Mouse (Mus musculus): Measurements from ENCODE around the gene Ryk. TPM values are rescaled to one million over a fixed set of nuclear protein-coding genes. Genes with fewer than 3 reads are reported as not detected.
A peak's percentile ranks its signal among the peaks of the same experiment; 100 is the strongest.

Gene Ryk
- polyA plus RNA-seq, 1 experiment from 2014 or later = 12.9 TPM

GRCm38 (mm10) chr9:102916076-102916475 lies 81.4 kb downstream of the Ryk start:
- no peaks in the 10 kb centered on the region for H3K27me3 ChIP-seq (ENCODE audit: low read depth, poor library complexity, severe bottlenecking)
- no peaks in the 10 kb centered on the region for H3K9me3 ChIP-seq (replicated peaks)
- no peak overlapping the region for H3K27ac ChIP-seq (replicated peaks)
- 91% methylated on average over 7 of the region's 7 CpGs for WGBS
- no peak overlapping the region for H3K4me3 ChIP-seq
- peaks cover 19% of the 10 kb centered on the region for H3K36me3 ChIP-seq
- no peak for DNase-seq (ENCODE audit: low spot score)
- H3K4me1 ChIP-seq = no peaks in the 10 kb centered on the region

DNA sequence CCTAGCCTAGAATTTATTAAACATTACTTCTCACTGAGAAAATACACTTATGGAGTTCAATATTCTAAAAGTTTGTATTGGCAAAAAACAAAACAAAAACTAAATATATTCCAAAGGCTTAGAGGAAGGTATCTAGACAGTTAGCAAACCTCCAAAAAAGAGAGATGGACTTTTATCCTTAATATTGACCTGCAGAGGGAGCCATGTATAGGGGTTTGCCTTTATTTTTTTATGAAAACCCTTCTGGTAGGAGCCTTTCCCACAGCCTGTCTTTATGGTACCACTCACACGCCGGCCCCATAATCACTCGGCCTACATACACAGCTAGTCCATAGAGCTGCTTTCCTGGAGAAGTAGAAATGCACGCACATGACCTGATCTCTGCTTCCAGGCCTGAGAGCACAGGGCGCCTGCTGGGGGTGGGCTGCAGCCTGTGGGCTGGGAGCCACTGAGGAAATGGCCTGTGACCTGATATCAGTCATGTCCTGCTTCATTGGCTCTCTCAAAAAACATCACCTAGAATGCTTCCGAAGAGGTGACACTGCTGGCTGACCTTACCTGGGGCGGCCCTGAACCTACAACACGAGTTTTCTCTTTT lies 82.9 kb downstream of the Ryk start:
- H3K36me3 ChIP-seq = peaks cover 13% of the 10 kb centered on the region
- H3K27ac ChIP-seq (replicated peaks) = no peak overlapping the region
- no peaks in the 10 kb centered on the region for H3K27me3 ChIP-seq (ENCODE audit: low read depth, poor library complexity, severe bottlenecking)
- H3K4me1 ChIP-seq = no peaks in the 10 kb centered on the region
- DNase-seq (ENCODE audit: low spot score) = no peak
- 84% methylated on average over 8 of the region's 8 CpGs for WGBS
- H3K9me3 ChIP-seq (replicated peaks) = no peaks in the 10 kb centered on the region
- H3K4me3 ChIP-seq = no peak overlapping the region

GRCm38 (mm10) chr9:102919486-102919885 lies 84.8 kb downstream of the Ryk start:
- no peak overlapping the region for H3K27ac ChIP-seq (replicated peaks)
- peaks cover 13% of the 10 kb centered on the region for H3K36me3 ChIP-seq
- H3K9me3 ChIP-seq (replicated peaks) = no peaks in the 10 kb centered on the region
- no peaks in the 10 kb centered on the region for H3K4me1 ChIP-seq
- no peak overlapping the region for H3K4me3 ChIP-seq
- H3K27me3 ChIP-seq (ENCODE audit: low read depth, poor library complexity, severe bottlenecking) = no peaks in the 10 kb centered on the region
- DNase-seq (ENCODE audit: low spot score) = no peak
- WGBS = 81% methylated on average over 5 of the region's 5 CpGs

DNA sequence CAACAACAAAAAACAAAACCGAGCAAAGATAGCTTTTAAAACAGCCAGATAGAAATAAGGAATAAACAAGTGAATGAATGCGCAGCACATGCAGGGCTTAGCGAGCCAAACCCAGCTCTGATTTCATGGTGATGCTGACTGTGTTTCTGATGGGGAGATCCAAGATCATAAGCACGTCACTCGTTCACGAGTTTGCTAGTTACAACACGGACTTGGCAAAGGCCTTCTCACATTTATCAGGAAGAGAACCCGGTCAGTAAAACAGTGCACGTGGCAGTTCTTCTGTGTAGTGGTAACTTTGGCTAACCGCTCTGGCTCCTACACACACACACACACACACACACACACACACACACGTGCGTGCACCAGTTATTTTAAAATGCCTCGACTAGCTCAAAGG lies 87.1 kb downstream of the Ryk start:
- Histone ChIP-seq H3K27ac (replicated peaks) (no peak overlapping the region), H3K4me3 (no peak overlapping the region), H3K36me3 (peaks cover 1% of the 10 kb centered on the region; the same call in 1 of the 2 replicates), H3K9me3 (replicated peaks) (no peaks in the 10 kb centered on the region), H3K27me3 (ENCODE audit: low read depth, poor library complexity, severe bottlenecking) (no peaks in the 10 kb centered on the region), H3K4me1 (0 out of 2 replicates have a peak, but pooled peaks cover 4% of the 10 kb centered on the region)
- DNase-seq (ENCODE audit: low spot score) = no peak
- WGBS = 88% methylated on average over 13 of the region's 13 CpGs

DNA sequence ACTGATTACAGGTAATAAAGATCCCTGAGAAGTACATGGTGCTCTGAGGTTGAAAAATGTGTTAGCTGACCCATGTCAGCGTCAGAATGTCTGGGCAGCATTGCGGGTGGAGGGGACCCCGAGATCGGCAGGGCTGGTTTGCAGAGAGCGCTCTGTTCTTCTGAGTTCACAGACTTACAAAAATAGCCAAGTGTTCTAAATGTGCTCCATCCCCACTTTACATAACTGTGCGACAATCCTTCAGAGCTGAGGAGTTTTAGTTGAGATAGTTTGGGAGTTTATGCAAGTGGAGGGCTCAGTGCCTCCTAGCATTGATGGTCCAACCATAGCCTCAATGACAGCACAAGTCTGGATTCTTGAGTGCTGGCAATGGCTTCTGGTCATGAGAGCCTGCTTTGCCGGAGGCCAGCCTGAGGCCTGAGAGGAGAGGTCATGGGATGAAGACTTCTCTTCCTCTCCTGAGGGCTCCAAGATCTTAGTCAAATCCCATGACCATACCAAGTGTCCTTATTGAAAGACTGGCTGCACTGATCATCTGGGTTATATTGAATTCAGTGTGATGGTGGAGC lies 88.2 kb downstream of the Ryk start:
- no peak for DNase-seq (ENCODE audit: low spot score)
- H3K4me1 ChIP-seq = 0 out of 2 replicates have a peak, but pooled peaks cover 4% of the 10 kb centered on the region
- H3K9me3 ChIP-seq (replicated peaks) = no peaks in the 10 kb centered on the region
- no peak overlapping the region for H3K4me3 ChIP-seq
- 95% methylated on average over 7 of the region's 7 CpGs for WGBS
- H3K27me3 ChIP-seq (ENCODE audit: low read depth, poor library complexity, severe bottlenecking) = no peaks in the 10 kb centered on the region
- H3K27ac ChIP-seq (replicated peaks) = no peak overlapping the region
- H3K36me3 ChIP-seq = no peaks in the 10 kb centered on the region

DNA sequence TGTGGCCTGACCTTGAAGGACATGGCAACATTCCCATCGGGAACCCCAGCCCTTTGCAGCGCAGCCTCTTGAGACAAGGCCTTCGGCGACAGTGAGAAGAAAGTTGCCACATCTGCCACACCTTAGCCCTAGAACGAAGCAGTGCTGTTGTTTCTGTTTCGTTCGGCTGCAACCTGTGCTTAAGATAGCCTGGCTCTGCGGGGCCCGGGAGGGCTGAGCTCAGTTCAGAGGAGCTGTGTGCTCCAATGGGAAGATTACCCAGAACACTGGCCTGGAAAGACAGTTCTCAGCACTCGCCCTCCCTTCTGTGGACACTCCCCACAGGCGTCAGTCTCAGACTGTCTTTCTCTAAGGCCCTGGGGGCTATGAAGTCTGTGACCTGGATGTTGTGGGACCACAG lies 89.1 kb downstream of the Ryk start:
- Histone ChIP-seq H3K27ac (replicated peaks) (no peak overlapping the region), H3K36me3 (no peaks in the 10 kb centered on the region), H3K4me1 (0 out of 2 replicates have a peak, but pooled peaks cover 4% of the 10 kb centered on the region), H3K4me3 (no peak overlapping the region), H3K9me3 (replicated peaks) (no peaks in the 10 kb centered on the region), H3K27me3 (ENCODE audit: low read depth, poor library complexity, severe bottlenecking) (no peaks in the 10 kb centered on the region)
- WGBS = 85% methylated on average over 11 of the region's 11 CpGs
- no peak for DNase-seq (ENCODE audit: low spot score)

DNA sequence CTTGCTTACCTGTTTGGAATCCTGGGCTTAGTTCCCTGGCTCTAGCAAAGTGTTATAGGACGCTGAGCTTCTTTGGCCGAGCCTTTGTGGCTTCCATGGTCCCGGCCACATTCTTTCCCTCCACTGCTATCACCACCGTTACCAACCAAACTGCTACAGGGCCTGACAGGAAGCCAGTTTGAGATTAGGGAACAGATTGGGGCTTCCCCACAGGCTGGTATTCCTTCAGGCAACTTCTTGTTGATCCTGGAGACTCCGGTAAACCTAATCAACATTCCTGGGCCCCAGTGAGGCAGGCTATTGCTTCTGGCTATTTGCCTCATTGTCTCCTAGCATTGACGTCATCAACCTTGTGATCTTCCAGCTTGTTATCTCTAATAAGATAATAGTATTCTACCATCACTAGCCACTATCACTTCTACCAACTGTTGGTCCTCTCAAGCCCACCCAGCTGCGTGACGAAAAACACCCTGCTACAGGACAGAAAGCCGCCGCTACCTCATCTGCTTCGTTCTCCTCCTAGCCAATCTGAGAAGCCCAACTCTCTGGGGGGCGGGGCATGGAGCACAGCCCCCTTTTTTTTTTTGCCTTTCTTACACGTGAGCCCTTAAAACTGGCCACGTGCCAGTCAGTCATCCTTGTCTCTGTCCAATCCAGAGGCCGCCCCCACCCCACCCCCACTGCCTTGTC lies 90.1 kb downstream of the Ryk start:
- Histone ChIP-seq H3K27me3 (ENCODE audit: low read depth, poor library complexity, severe bottlenecking) (no peaks in the 10 kb centered on the region), H3K4me1 (0 out of 2 replicates have a peak, but pooled peaks cover 4% of the 10 kb centered on the region), H3K27ac (replicated peaks) (no peak overlapping the region), H3K4me3 (no peak overlapping the region), H3K9me3 (replicated peaks) (no peaks in the 10 kb centered on the region), H3K36me3 (no peaks in the 10 kb centered on the region)
- no peak for DNase-seq (ENCODE audit: low spot score)
- 78% methylated on average over 15 of the region's 15 CpGs for WGBS

DNA sequence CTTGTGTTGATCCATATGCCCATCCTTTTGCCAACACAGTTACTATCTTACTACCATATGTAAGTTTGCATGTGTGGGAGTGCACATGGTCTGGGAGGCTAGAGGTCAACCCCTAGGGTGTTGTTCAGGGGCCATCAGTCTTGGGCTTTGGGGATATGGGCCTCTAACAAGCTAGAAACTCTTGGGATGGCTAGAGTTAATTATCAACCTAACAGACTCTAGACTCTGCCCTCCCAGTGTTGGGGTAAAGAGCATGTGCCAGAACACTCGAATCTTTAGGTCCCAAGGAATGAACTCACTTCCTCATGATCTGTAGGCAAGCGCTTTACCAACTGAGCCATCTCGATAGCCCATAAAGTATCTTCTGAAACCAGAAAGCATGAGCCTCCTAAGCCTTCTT lies 91.4 kb downstream of the Ryk start:
- Histone ChIP-seq H3K4me1 (0 out of 2 replicates have a peak, but pooled peaks cover 4% of the 10 kb centered on the region), H3K27ac (replicated peaks) (no peak overlapping the region), H3K36me3 (no peaks in the 10 kb centered on the region), H3K27me3 (ENCODE audit: low read depth, poor library complexity, severe bottlenecking) (no peaks in the 10 kb centered on the region), H3K9me3 (replicated peaks) (no peaks in the 10 kb centered on the region), H3K4me3 (no peak overlapping the region)
- no peak for DNase-seq (ENCODE audit: low spot score)
- 86% methylated on average over 3 of the region's 3 CpGs for WGBS

DNA sequence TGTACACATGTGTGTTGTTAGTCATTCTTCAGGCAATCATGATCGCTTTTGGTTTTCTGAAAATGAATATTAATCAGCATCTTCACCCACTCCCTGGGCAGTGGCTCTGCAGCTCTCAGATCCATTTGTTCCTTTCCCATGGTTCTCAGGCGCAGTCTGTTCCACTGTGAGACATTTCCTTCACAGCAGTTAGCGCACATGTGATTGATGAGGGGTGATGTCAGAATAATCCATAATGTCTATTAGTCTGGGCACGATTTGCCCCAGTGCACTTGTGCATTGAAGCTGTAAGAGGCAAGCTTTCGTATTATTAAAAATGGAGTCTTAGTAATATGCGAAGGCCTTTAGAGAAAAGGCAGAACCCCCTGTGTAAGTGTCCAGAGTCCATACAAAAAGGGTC lies 95.1 kb downstream of the Ryk start:
- Histone ChIP-seq H3K27me3 (ENCODE audit: low read depth, poor library complexity, severe bottlenecking) (no peaks in the 10 kb centered on the region), H3K36me3 (no peaks in the 10 kb centered on the region), H3K4me3 (no peak overlapping the region), H3K4me1 (peaks cover 9% of the 10 kb centered on the region; the same call in 1 of the 2 replicates), H3K27ac (replicated peaks) (no peak overlapping the region), H3K9me3 (replicated peaks) (no peaks in the 10 kb centered on the region)
- WGBS = 92% methylated on average over 6 of the region's 6 CpGs
- no peak for DNase-seq (ENCODE audit: low spot score)

- Histone ChIP-seq H3K27me3 (ENCODE audit: low read depth, poor library complexity, severe bottlenecking) (no peaks in the 10 kb centered on the region), H3K4me3 (peak overlapping the region; percentile 32), H3K9me3 (replicated peaks) (no peaks in the 10 kb centered on the region), H3K27ac (replicated peaks) (no peak overlapping the region), H3K36me3 (no peaks in the 10 kb centered on the region), H3K4me1 (peaks cover 6% of the 10 kb centered on the region; the same call in 1 of the 2 replicates)
- no peak for DNase-seq (ENCODE audit: low spot score)
- 52% methylated on average over 20 of the region's 20 CpGs for WGBS
Measured at GRCm38 (mm10) chr9:102933925-102934721, 99.4 kb downstream of the Ryk start.

- Histone ChIP-seq H3K36me3 (no peaks in the 10 kb centered on the region), H3K27me3 (ENCODE audit: low read depth, poor library complexity, severe bottlenecking) (no peaks in the 10 kb centered on the region), H3K4me3 (no peak overlapping the region), H3K4me1 (no peaks in the 10 kb centered on the region), H3K27ac (replicated peaks) (no peak overlapping the region), H3K9me3 (replicated peaks) (no peaks in the 10 kb centered on the region)
- DNase-seq (ENCODE audit: low spot score) = no peak
- WGBS = 79% methylated on average over 4 of the region's 4 CpGs
Measured at GRCm38 (mm10) chr9:102942221-102942620, 107.5 kb downstream of the Ryk start.

DNA sequence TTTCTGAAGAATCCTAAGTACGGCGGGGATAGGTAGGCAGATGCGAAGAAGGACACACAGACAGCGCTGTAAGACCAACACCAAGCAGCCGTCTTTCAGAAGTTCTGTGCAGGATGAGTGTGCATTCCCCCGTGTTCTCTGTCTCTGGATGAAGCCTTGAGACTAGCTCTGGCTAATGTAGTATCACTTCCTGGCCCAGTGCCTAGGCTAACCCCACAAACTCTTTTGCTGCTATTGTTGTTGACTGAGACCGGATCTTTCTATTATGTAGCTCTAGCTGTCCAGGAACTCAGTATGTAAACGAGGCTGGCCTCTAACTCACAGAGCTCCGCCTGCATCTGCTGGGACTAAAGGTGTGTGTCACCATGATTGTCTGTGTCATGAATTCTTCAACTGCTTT lies 110.2 kb downstream of the Ryk start:
- Histone ChIP-seq H3K4me1 (peaks cover 10% of the 10 kb centered on the region; the same call in 1 of the 2 replicates), H3K27ac (replicated peaks) (no peak overlapping the region), H3K9me3 (replicated peaks) (no peaks in the 10 kb centered on the region), H3K27me3 (ENCODE audit: low read depth, poor library complexity, severe bottlenecking) (no peaks in the 10 kb centered on the region), H3K4me3 (no peak overlapping the region), H3K36me3 (no peaks in the 10 kb centered on the region)
- no peak for DNase-seq (ENCODE audit: low spot score)
- WGBS = 91% methylated on average over 9 of the region's 9 CpGs

Measured in midbrain, embryonic 10.5 days (tissue).